Mouse (Mus musculus) hindbrain, embryonic 16.5 days (tissue): ENCODE data around the gene Gramd4. TPM values are rescaled to one million over a fixed set of nuclear protein-coding genes. Genes with fewer than 3 reads are reported as not detected.

Experiments used
- polyA plus RNA-seq: library from polyadenylated mRNA; unstranded; fragments of >200 nt; fragmentation: Nextera tagmentation; extraction: Ambion mirVana; gene quantifications from 2 replicates; pipeline ENCODE4 v1.2.1, GENCODE M21; 2015

Gene Gramd4
- polyA plus RNA-seq, 1 experiment from 2014 or later: 18.4 TPM

Other genes with a start within 250 kb of the Gramd4 start
- 21.9 and 24.9 TPM in 2 replicates for gene Cdpf1, start 246.0 kb upstream of the Gramd4 start, polyA plus RNA-seq
- gene Pkdrej, start 236.0 kb upstream of the Gramd4 start, polyA plus RNA-seq: 0.05 and 0.08 TPM in 2 replicates
- gene Ttc38, start 225.4 kb upstream of the Gramd4 start, polyA plus RNA-seq: 3.2 and 4.2 TPM in 2 replicates
- 6.2 and 8.3 TPM in 2 replicates for gene Gtse1, start 197.9 kb upstream of the Gramd4 start, polyA plus RNA-seq
- 47.6 and 50.3 TPM in 2 replicates for gene Trmu, start 178.4 kb upstream of the Gramd4 start, polyA plus RNA-seq
- 0.76 and 1.2 TPM in 2 replicates for gene Celsr1, start 23.9 kb upstream of the Gramd4 start, polyA plus RNA-seq
- gene Cerk, start 128.4 kb downstream of the Gramd4 start, polyA plus RNA-seq: 25.3 and 27.6 TPM in 2 replicates
- gene Tbc1d22a, start 156.8 kb downstream of the Gramd4 start, polyA plus RNA-seq: 12.6 and 13.2 TPM in 2 replicates